Mouse (Mus musculus): ENCODE data around the gene Cog2. TPM values are rescaled to one million over a fixed set of nuclear protein-coding genes. Genes with fewer than 3 reads are reported as not detected.

Cog2 gene
- polyA plus RNA-seq, 1 experiment from 2014 or later: 35.4 TPM

DNA sequence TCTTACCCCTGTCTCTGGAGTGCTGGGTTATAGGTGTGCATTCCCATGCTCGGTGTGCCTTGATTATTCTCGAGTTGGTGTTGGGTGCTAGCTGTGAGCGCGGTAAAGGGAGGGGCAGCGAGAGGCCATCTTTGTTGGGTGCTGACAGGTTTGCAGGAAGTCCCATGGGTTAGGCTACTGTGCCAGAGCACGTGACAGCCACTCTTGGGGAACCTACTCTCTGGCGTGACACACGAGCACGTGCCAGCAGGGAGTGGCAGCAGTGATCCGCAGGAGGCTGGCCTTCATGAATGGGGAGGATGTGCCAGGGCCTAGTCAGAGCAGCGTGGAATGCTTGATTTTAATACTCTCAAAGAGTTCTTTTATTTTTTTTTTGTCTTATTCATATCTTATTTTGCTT, 5.7 kb downstream of the Cog2 start:
- Histone ChIP-seq H3K4me2 (no peak overlapping the region), H3K27me3 (replicated peaks) (no peaks in the 10 kb centered on the region)
- WGBS: 92% methylated on average over 11 of the region's 11 CpGs

DNA sequence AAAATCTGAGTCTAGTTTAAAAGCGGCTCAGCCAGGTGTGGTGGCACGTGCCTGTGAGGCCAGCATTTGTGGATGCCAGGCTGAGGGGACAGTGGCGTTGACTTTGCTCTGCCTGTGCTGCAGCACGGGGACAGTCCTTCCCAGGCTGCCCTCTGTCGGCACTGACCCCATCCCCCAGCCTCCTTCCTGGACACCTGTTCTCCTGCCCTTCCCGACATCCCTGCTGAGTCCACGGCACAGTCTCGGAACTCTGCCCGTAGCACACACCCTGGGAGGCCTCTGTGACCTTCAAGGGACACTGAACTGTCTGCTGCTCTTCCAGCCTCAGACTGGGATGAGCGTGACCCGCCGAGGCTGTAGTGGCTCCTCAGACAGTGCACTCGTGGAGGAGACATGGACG, 9.5 kb downstream of the Cog2 start:
- no peak for ATAC-seq (replicated peaks)
- no peak overlapping the region for H3K4me2 ChIP-seq
- H3K36me3 ChIP-seq (replicated peaks): peaks cover 52% of the 10 kb centered on the region
- no peak overlapping the region for H3K4me3 ChIP-seq
- WGBS: 90% methylated on average over 14 of the region's 14 CpGs
- no peaks in the 10 kb centered on the region for H3K27me3 ChIP-seq (replicated peaks)
- H3K4me1 ChIP-seq: no peaks in the 10 kb centered on the region
- H3K27ac ChIP-seq: no peak overlapping the region
- H3K9ac ChIP-seq: no peak overlapping the region
- no peaks in the 10 kb centered on the region for H3K9me3 ChIP-seq

More for the DNA sequence above, 5.7 kb downstream of the Cog2 start:
- H3K36me3 ChIP-seq (replicated peaks): peaks cover 24% of the 10 kb centered on the region; the same call in 1 of the 2 replicates
- no peak overlapping the region for H3K9ac ChIP-seq
- no peaks in the 10 kb centered on the region for H3K9me3 ChIP-seq
- H3K4me3 ChIP-seq: no peak overlapping the region
- H3K4me1 ChIP-seq: peaks cover 17% of the 10 kb centered on the region
- ATAC-seq (replicated peaks): no peak
- no peak overlapping the region for H3K27ac ChIP-seq

DNA sequence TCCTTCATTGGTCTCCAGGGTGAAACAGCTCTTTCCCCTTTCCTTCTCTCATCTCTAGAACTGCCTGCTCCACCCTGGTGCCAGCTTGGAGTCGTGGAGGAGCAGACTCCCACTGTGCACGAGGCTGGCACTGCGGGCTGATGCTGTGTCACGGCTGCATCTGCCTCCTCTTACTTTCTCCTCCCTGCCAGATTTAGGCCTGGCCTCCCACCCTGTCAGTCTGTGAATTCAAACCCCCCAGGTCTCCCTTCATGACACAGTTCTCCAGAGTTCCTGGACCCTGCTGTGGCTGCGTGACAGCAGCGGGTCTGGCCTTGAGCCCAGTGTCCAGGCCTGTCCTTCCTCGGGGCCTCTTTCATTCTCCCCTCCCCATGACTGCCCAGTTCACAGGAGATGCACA, 10.0 kb downstream of the Cog2 start:
- Histone ChIP-seq H3K27ac (no peak overlapping the region), H3K4me2 (no peak overlapping the region), H3K4me1 (no peaks in the 10 kb centered on the region), H3K4me3 (no peak overlapping the region), H3K27me3 (replicated peaks) (no peaks in the 10 kb centered on the region), H3K9me3 (no peaks in the 10 kb centered on the region), H3K36me3 (replicated peaks) (peaks cover 56% of the 10 kb centered on the region), H3K9ac (no peak overlapping the region)
- no peak for ATAC-seq (replicated peaks)
- WGBS: 82% methylated on average over 7 of the region's 7 CpGs

DNA sequence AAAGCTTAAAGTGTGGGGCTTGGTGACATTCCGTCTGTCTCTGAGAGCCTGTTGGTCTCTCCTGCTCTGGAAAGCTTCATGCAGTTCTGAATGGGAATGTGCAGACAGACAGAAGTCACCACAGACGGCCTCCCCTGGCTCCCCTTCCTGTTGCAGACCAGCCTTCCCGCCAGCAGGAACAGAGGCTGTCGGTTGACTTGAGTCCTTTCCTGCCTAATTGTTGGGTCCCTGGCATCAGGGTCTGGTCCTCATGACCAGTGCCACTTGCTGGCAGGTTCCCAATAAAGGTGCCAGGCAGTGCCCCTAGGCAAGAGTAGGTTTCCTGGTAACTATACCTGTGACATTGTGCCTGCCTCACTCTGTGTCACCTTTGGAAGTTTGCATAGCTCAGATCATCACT, 10.4 kb downstream of the Cog2 start:
- Histone ChIP-seq H3K27me3 (replicated peaks) (no peaks in the 10 kb centered on the region), H3K9ac (no peak overlapping the region), H3K9me3 (no peaks in the 10 kb centered on the region), H3K36me3 (replicated peaks) (peaks cover 56% of the 10 kb centered on the region), H3K4me2 (no peak overlapping the region), H3K4me3 (no peak overlapping the region), H3K27ac (no peak overlapping the region), H3K4me1 (no peaks in the 10 kb centered on the region)
- no peak for ATAC-seq (replicated peaks)
- WGBS: 81% methylated on average over 4 of the region's 4 CpGs

DNA sequence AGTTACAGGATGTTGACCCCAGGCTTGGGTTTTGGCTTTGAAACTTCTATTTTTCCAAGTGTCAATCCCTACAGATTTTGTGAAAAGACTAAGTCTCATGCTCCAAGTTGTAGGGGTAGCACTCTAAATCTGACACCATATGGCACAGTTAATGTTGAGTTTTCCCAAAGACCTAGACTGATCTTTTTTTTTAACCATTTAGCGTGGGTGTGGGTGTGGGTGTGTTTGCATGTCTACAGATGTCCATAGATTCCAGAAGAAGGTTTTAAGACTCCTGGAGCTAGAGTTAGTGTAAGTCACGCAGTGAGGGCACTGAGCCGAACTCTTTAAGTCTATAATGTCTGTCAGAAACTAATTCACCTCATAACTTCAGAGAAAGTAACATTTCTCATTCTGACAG, 12.1 kb downstream of the Cog2 start:
- H3K27ac ChIP-seq: no peak overlapping the region
- no peak for ATAC-seq (replicated peaks)
- peaks cover 50% of the 10 kb centered on the region for H3K36me3 ChIP-seq (replicated peaks)
- no peak overlapping the region for H3K4me2 ChIP-seq
- H3K4me1 ChIP-seq: no peaks in the 10 kb centered on the region
- H3K9ac ChIP-seq: no peak overlapping the region
- 95% methylated on average over 3 of the region's 3 CpGs for WGBS
- no peaks in the 10 kb centered on the region for H3K27me3 ChIP-seq (replicated peaks)
- no peaks in the 10 kb centered on the region for H3K9me3 ChIP-seq
- no peak overlapping the region for H3K4me3 ChIP-seq

DNA sequence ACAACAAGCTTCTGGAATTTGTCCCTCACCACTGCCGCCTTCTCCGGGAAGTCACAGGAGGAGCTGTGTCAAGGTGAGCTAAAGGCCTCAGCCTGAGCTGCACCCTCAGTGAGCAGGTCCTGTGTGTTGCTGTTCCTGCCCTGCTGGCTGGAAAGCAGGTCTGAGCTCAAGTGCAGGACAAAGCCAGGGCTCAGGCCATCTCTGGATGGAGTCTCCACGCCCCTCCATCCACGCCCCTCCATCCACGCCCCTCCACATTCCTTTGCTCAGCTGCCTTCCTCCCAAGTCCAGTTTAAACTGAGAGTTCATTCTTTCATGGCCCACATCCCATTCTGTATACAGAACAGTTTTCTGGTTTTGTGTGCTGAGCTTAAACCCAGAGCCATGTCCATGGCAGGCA, 14.9 kb downstream of the Cog2 start:
- 97% methylated on average over 5 of the region's 5 CpGs for WGBS
- Histone ChIP-seq H3K4me3 (no peak overlapping the region), H3K36me3 (replicated peaks) (peaks cover 77% of the 10 kb centered on the region), H3K27ac (no peak overlapping the region), H3K9me3 (no peaks in the 10 kb centered on the region), H3K4me1 (no peaks in the 10 kb centered on the region), H3K4me2 (no peak overlapping the region), H3K9ac (no peak overlapping the region), H3K27me3 (replicated peaks) (no peaks in the 10 kb centered on the region)
- ATAC-seq (replicated peaks): no peak

DNA sequence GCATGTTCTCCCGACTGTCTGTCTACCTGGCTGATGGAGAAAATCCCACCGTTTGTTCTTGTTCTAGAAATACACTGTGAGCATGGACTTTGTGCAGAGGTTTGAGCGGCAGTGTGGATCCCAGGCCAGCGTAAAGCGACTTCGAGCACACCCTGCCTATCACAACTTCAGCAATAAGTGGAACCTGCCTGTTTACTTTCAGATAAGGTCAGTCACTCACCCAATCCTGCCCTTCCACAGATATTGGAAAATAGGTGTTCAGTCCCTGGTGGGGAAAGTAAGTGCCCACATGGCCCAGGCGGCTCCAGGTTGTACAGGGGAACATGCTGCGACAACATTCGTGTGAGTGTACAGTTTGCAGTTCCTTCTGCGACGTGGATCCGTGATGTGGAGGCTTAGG, 20.3 kb downstream of the Cog2 start:
- H3K36me3 ChIP-seq (replicated peaks): peaks cover 61% of the 10 kb centered on the region
- H3K4me2 ChIP-seq: no peak overlapping the region
- no peaks in the 10 kb centered on the region for H3K27me3 ChIP-seq (replicated peaks)
- H3K4me1 ChIP-seq: no peaks in the 10 kb centered on the region
- H3K9me3 ChIP-seq: no peaks in the 10 kb centered on the region
- 94% methylated on average over 12 of the region's 12 CpGs for WGBS
- H3K27ac ChIP-seq: no peak overlapping the region
- no peak overlapping the region for H3K9ac ChIP-seq
- H3K4me3 ChIP-seq: no peak overlapping the region
- no peak for ATAC-seq (replicated peaks)

DNA sequence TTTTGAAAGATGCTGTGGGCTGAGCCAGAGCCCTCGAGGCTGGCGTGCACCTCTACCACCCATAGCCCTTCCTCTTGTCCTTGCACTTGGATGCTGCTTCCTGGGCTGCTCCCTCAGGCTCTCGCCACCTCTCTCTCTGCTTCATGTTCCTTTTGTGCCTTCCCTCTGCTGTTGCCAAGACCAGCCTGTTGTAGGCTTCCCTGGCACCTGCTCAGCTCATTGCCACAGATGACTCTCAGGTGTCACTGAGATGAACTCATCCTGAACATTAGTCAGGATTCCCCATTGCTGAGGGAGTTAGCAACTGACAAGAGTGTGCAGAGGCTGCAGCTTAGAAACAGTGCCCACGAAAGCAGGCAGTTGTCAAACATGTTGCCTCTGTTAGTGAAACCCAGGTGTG, 21.4 kb downstream of the Cog2 start:
- Histone ChIP-seq H3K9me3 (no peaks in the 10 kb centered on the region), H3K4me1 (no peaks in the 10 kb centered on the region), H3K4me3 (no peak overlapping the region), H3K27me3 (replicated peaks) (no peaks in the 10 kb centered on the region), H3K27ac (no peak overlapping the region), H3K9ac (no peak overlapping the region), H3K36me3 (replicated peaks) (peaks cover 59% of the 10 kb centered on the region), H3K4me2 (no peak overlapping the region)
- 94% methylated on average over 4 of the region's 4 CpGs for WGBS
- ATAC-seq (replicated peaks): no peak

DNA sequence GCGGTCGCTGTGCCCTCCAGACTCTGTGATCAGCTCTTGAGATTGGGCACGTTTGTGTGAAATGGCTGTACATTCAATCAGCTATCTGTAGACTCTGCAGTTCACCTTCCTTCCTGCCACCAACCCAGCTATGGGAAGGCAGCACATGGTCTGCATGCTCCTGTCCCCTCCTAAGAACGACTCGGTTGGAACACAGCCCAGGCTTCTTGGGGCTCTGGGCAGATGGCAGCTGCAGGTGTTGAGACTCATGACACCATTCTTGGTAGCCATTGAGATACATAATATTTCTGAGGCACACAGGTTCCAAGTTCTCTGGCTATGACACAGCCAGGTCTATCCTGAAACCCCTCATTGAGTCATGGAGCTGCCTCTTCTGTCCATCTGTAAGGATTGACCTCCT, 22.7 kb downstream of the Cog2 start:
- Histone ChIP-seq H3K4me2 (no peak overlapping the region), H3K4me3 (no peak overlapping the region), H3K4me1 (no peaks in the 10 kb centered on the region), H3K9me3 (no peaks in the 10 kb centered on the region), H3K27me3 (replicated peaks) (no peaks in the 10 kb centered on the region), H3K9ac (no peak overlapping the region), H3K27ac (no peak overlapping the region), H3K36me3 (replicated peaks) (peaks cover 64% of the 10 kb centered on the region)
- ATAC-seq (replicated peaks): no peak
- WGBS: 97% methylated on average over 5 of the region's 5 CpGs

DNA sequence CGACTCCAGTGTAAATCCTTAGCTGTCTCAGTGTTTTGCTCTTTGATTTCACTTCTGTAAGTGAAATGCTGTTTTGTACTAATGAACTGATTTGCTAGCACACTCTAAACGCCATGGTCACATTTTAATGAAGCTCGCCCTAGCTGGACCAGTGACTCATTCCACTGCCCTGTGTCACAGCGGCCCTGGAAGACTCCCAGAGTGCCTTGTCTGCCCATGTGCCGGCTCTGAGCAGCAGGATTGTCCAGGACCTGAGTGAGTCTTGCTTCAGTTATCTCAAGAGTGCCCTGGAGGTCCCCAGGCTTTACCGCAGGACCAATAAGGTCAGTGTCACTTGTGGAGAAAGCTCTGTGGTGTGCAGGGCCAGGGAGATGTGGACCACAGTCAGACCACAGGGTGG, 25.8 kb downstream of the Cog2 start:
- no peak overlapping the region for H3K4me3 ChIP-seq
- H3K36me3 ChIP-seq (replicated peaks): peaks cover 60% of the 10 kb centered on the region
- no peaks in the 10 kb centered on the region for H3K27me3 ChIP-seq (replicated peaks)
- no peak overlapping the region for H3K9ac ChIP-seq
- no peaks in the 10 kb centered on the region for H3K4me1 ChIP-seq
- no peak overlapping the region for H3K27ac ChIP-seq
- WGBS: 94% methylated on average over 6 of the region's 6 CpGs
- H3K9me3 ChIP-seq: no peaks in the 10 kb centered on the region
- no peak overlapping the region for H3K4me2 ChIP-seq
- no peak for ATAC-seq (replicated peaks)

DNA sequence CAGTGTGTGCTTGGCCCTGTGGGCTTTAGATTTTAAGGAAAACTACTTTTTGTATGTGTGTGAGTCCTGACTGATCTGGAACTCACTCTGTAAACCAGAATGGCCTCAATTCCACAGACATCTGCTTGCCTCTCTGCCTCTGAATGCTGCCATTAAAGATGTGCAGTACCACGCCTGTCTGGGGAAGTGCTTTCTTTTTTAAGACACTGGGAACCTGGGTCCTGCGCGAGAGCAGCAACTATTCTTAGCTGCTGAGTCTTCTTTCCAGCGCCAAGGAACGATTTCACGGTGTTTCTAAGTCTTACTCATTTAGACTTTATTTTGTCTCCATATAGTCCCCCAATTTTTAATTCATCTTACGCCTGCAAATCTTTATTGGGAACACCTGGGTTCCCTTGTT, 26.2 kb downstream of the Cog2 start:
- Histone ChIP-seq H3K36me3 (replicated peaks) (peaks cover 58% of the 10 kb centered on the region), H3K27me3 (replicated peaks) (no peaks in the 10 kb centered on the region), H3K9ac (no peak overlapping the region), H3K27ac (no peak overlapping the region), H3K4me2 (no peak overlapping the region), H3K9me3 (no peaks in the 10 kb centered on the region), H3K4me1 (no peaks in the 10 kb centered on the region), H3K4me3 (no peak overlapping the region)
- WGBS: 94% methylated on average over 7 of the region's 7 CpGs
- ATAC-seq (replicated peaks): no peak

DNA sequence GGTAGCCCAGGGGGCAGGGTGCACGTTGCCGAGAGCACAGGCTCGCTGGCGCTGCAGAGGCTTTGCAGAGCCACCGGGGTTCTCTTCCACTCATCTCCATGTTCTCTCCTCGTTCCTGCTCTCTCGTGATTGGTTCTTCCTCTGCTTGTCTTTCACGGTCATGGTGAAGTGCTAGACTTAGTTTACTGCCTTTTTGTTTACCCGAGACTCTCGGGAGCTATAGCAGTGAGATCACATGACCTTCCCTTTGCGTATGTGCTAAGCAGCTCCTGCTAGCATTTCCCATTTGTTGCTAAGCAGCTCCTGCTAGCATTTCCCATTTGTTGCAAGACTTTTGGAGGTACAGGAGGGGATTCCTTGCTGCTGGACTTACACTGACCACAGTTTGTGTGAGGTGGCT, 26.7 kb downstream of the Cog2 start:
- Histone ChIP-seq H3K4me1 (no peaks in the 10 kb centered on the region), H3K9me3 (no peaks in the 10 kb centered on the region), H3K36me3 (replicated peaks) (peaks cover 60% of the 10 kb centered on the region), H3K27ac (no peak overlapping the region), H3K27me3 (replicated peaks) (no peaks in the 10 kb centered on the region), H3K9ac (no peak overlapping the region), H3K4me3 (no peak overlapping the region), H3K4me2 (no peak overlapping the region)
- no peak for ATAC-seq (replicated peaks)
- 81% methylated on average over 11 of the region's 11 CpGs for WGBS

DNA sequence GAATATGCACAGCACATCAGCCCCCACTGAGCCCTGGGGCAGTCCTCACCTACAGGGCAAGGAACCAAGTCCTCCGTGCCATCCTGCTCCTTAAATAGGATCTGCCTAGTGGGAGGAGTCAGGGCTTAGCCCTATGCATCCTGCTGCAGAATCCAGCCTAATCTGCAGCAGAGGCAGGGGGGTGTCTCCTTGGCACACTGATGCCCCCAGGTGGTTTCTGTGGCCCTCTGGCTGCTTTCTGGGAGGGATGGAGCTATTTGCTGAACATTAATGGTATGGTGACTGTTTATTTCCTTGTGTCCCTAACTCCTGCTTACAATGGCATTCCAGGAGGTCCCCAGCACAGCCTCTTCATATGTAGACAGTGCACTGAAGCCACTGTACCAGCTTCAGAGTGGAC, 27.6 kb downstream of the Cog2 start:
- WGBS: 79% methylated on average over 1 of the region's 1 CpGs
- no peak overlapping the region for H3K9ac ChIP-seq
- no peaks in the 10 kb centered on the region for H3K9me3 ChIP-seq
- H3K4me1 ChIP-seq: no peaks in the 10 kb centered on the region
- no peak overlapping the region for H3K27ac ChIP-seq
- no peak overlapping the region for H3K4me3 ChIP-seq
- ATAC-seq (replicated peaks): no peak
- H3K27me3 ChIP-seq (replicated peaks): no peaks in the 10 kb centered on the region
- H3K36me3 ChIP-seq (replicated peaks): peaks cover 66% of the 10 kb centered on the region
- no peak overlapping the region for H3K4me2 ChIP-seq

All from midbrain, embryonic 15.5 days (tissue).